Mouse (Mus musculus): ENCODE data around the gene Gm960.

The Gm960 gene

GRCm38 (mm10) chr19:4712156-4712780 lies 13.8 kb upstream of the Gm960 start:
- no peak for DNase-seq (ENCODE audit: extremely low read depth, low read depth, low spot score)

GRCm38 (mm10) chr19:4711601-4712155 lies 13.2 kb upstream of the Gm960 start:
- no peak for DNase-seq (ENCODE audit: extremely low read depth, low read depth, low spot score)

- no peak for DNase-seq (ENCODE audit: extremely low read depth, low read depth, low spot score)
These were observed 12.7 kb upstream of the Gm960 start, which contains the start of gene Sptbn2 for GRCm38 (mm10) chr19:4711098-4711600. TSS of gene Sptbn2 (plus strand) at chr19:4711167.

DNA sequence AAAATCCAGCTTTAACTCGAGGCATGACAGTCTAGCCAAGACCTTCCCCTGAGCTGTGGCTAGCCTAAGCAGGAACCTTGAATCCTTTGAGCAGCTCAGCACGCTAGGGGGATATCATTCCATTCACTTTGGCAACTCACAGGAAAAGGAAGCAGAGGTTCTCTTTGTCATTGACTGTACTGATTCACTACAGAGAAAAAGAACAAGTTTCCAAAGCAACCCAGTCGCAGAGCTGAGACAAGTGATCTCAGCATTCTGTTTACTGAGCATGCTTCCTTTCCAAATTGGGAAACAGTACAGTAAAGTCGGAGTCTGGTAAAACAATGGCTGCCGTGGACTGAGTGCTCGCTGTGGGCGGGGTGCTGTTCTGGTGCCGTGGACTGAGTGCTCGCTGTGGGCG lies 10.3 kb upstream of the Gm960 start:
- DNase-seq (ENCODE audit: extremely low read depth, low read depth, low spot score), result no peak

- DNase-seq (ENCODE audit: extremely low read depth, low read depth, low spot score), result no peak
These were observed 2.8 kb upstream of the Gm960 start for GRCm38 (mm10) chr19:4701221-4701620.

GRCm38 (mm10) chr19:4700656-4701055 lies 2.2 kb upstream of the Gm960 start:
- DNase-seq (ENCODE audit: extremely low read depth, low read depth, low spot score), result no peak

GRCm38 (mm10) chr19:4699821-4700220 lies 1.4 kb upstream of the Gm960 start:
- no peak for DNase-seq (ENCODE audit: extremely low read depth, low read depth, low spot score)

DNA sequence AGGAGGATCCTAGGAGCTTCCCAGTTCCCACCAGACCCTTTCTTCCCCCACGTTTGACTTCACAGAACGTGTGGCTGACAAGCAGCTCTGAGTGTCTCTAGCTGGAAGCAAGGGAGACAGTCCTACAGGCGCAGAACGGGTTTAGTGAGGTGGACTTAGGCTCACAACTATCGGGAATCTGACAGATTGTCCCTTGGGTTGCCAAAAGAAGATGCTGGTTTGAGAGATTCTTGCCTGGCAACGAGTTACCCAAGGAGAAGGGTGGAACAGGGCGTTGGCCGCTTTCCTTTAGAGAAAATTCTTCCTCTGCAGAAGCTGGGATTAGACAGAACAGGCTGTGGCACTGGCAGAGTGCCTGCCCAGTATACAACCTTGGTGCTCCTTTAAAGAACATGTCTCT lies 388 bp upstream of the Gm960 start:
- DNase-seq (ENCODE audit: extremely low read depth, low read depth, low spot score), result no peak

- DNase-seq (ENCODE audit: extremely low read depth, low read depth, low spot score), result no peak
These were observed 747 bp downstream of the Gm960 start for GRCm38 (mm10) chr19:4697721-4698120.

DNA sequence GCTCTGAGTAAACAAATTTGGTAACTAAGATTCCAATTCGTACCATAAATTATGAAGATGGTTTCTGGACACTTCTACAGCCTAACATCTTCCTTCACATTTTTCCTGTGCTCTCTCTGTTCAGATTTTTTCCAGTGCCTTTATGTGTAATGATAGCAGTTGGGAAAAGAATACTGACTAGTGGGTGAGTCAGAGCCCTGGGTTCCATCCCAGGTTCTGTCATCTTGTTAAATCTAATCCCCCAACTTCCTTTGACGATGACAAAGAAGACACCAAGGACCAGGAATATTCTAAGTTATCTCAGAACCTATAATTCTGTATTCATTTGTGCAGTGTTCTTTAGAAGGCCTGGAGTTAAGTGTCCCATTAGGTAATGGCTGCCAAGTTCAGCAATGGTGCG lies 1.3 kb downstream of the Gm960 start:
- no peak for DNase-seq (ENCODE audit: extremely low read depth, low read depth, low spot score)

DNA sequence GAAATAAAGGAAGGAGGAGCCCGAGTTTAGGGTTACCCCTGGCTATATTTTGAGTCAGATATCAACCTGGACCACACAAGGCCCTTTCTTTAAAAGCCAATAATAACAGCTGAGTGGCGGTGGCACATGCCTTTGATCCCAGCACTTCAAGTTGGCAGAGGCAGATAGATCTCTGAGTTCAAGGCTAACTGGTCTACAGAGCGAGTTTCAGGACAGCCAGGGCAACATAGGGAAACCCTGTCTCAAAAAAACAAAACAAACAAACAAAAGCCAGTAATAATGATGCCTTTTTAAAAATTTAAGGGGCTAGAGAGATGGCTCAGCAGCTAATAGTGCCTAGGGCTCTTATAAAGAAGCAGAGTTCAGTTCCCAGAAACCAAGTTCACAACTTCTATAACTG lies 4.1 kb downstream of the Gm960 start:
- DNase-seq (ENCODE audit: extremely low read depth, low read depth, low spot score), result no peak

- no peak for DNase-seq (ENCODE audit: extremely low read depth, low read depth, low spot score)
These were observed 26.1 kb downstream of the Gm960 start for GRCm38 (mm10) chr19:4672401-4672800.

GRCm38 (mm10) chr19:4670776-4671175 lies 27.7 kb downstream of the Gm960 start:
- DNase-seq (ENCODE audit: extremely low read depth, low read depth, low spot score), result no peak

GRCm38 (mm10) chr19:4666815-4667214 lies 31.7 kb downstream of the Gm960 start:
- no peak for DNase-seq (ENCODE audit: extremely low read depth, low read depth, low spot score)

- DNase-seq (ENCODE audit: extremely low read depth, low read depth, low spot score), result no peak
These were observed 40.3 kb downstream of the Gm960 start for GRCm38 (mm10) chr19:4658156-4658555.

DNA sequence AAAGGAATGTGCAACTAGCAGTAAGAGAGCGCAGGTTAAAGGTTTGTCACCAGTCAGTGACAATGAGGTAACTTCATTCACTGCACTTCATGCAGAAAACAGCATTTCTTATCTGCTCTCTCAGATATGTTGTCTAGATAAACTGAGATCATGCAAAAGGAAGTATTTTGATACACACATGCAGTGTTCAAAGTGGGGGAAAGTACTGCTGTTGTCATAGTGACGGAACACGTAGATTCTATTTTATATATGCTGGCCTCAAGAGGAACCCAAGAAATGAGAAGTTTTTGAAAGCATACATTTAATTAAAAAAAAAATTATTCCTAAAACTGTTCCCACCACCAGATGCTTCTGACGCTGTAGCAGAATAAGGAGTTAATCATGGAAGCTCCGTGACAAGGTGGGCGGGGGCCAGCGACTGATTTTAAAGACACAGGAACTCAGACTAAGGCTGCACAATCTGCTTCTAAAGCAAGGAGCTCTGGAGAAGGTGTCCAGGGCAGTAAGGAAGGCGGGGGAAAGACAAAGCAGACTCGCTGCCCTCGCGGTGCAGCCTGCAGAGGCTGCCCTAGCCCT lies 51.5 kb downstream of the Gm960 start:
- DNase-seq (ENCODE audit: extremely low read depth, low read depth, low spot score), result no peak

DNA sequence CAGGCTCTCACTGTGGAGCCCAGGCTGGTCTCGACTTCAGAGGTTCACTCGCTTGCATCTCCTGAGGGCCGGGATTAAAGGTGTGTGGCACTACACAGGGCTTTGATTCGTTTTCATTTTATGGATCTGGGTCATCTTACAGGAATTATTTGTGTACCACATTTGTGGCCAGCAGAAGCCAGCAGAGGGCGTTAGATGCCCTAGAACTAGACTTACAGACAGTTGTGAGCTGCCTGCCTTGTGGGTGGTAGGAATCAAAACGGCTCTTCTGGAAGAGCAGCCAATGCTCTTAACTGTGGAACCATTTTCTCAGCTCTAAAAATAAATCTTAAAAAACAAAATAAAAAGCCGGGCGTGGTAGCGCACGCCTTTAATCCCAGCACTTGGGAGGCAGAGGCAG lies 54.2 kb downstream of the Gm960 start:
- no peak for DNase-seq (ENCODE audit: extremely low read depth, low read depth, low spot score)

- DNase-seq (ENCODE audit: extremely low read depth, low read depth, low spot score), result no peak
These were observed 62.5 kb downstream of the Gm960 start for GRCm38 (mm10) chr19:4635986-4636385.

DNA sequence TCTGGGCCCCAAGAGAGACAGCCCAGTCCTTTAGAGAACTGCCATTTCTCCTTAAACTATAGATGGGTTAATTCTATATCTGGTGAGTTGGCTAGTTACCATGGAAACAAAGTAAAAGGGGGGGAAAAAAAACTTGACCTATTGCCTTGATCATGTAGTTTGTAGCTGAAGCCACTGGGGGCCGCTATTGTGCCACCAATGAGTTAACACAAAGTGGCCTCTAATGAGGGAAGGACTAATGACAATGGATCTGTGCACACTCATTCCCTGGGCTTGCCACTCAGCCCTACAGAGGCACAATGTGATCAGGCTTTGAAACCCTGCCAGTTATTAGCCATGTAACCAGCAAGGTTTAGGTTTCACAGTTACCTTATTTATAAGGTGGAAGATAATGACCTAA lies 69.6 kb downstream of the Gm960 start:
- DNase-seq (ENCODE audit: extremely low read depth, low read depth, low spot score), result no peak

DNA sequence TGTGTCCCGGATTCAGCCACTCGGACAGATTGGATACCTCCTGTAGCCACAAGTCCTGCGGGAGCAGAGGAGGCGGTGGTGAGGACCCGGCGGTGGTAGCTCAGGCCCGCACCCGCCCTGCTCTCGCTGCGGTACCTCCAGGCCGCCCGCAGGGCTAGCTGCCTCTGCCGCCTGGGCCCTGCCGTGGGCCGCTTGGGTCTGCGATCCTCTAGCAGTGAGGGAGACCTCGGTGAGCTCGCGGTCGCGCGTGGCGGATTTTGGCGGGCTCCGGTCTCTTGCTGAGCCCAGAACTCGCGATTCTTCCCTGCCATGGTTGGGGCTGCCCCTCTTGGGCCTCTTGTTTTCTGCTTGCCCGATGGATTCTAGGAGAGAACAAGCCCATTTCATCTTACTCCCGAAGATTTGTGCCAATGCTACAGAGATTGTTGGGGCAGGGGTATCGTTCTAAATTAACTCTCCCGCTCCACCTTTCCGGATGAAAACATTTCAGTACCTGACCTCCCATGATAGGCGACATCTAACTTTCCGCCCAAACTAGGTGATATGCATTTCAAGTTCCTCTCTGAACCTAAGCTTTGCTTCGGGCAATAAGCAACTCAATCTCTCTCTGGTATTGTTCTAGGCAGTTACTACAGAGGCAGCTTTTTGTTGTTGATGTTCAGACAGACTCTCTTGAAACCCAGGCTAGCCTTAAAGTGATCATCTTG lies 72.5 kb downstream of the Gm960 start:
- no peak for DNase-seq (ENCODE audit: extremely low read depth, low read depth, low spot score)

DNA sequence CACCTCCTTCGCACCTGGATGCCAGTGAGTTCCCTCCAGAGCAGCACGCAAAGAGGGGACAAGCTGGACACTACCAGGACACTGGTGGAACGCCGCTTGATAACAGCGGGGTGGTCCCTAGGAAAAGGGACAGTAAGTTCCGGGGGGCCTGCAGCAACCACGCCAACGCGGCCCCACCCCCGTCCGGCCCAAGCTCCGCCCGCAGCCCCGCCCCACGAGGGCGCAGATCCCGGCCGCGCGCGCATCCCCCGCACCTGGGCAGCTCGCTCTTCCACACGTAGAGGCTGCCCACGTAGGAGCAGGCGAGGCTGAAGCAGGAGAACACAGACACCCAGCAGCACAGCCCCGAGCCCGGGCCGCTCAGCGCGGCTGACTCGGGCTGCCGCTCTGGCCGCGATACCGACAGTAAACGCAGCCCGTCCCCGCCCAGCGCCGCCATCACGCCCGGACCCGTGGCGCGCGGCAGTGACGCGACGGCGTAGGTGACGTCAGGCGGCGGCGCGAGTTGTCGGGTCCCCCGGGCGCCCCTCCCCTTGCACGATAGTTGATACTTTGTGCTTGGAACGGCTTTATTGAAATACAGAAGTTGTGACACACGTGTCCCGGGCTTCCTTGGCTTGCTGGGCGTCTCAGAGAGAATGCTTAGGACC lies 73.2 kb downstream of the Gm960 start, which contains the start of gene Rce1:
Gene Rce1 (minus strand): TSS at position 463 of the 650 bp plus-strand sequence.
- DNase-seq (ENCODE audit: extremely low read depth, low read depth, low spot score), result no peak
